Mouse (Mus musculus) heart, postnatal 0 days (tissue): ENCODE results near the gene Sntg2. TPM values are rescaled to one million over a fixed set of nuclear protein-coding genes. Genes with fewer than 3 reads are reported as not detected.

Experiments used
- ATAC-seq: fragments of 200-750 bp; cut with Nextera tagmentation; 2 replicates; pipeline ENCODE4 v1.8.0; 2017; ENCODE audit warnings: low read depth, moderate number of reproducible peaks, moderate library complexity; ENCODE audit not compliant: insufficient read depth
- DNase-seq: peaks from one replicate; pipeline ENCODE4 v3.0.0-alpha.2; 2016; ENCODE audit warnings: low spot score
- H3K27ac ChIP-seq: fragments of 300-500 bp; sonication (generic); 2 replicates; pipeline ENCODE4 v1.5.1; 2014; ENCODE audit warnings: low read depth, mild to moderate bottlenecking
- H3K27me3 ChIP-seq: fragments of 300-500 bp; sonication (generic); 2 replicates; pipeline ENCODE4 v1.6.1; 2014; ENCODE audit warnings: low read length, mixed read lengths; ENCODE audit not compliant: control insufficient read depth, insufficient read depth
- H3K36me3 ChIP-seq: fragments of 300-500 bp; sonication (generic); replicated peaks from 2 replicates; pipeline ENCODE4 v1.6.1; 2014; ENCODE audit warnings: low read length, mixed read lengths; ENCODE audit not compliant: control insufficient read depth, insufficient read depth
- H3K4me1 ChIP-seq: fragments of 300-500 bp; sonication (generic); 2 replicates; pipeline ENCODE4 v1.6.1; 2014; ENCODE audit warnings: antibody characterized with exemption; ENCODE audit not compliant: control insufficient read depth, insufficient read depth
- H3K4me2 ChIP-seq: fragments of 300-500 bp; sonication (generic); 2 replicates; pipeline ENCODE4 v1.6.1; 2014; ENCODE audit warnings: low read depth, mild to moderate bottlenecking, low read length, moderate library complexity
- H3K4me3 ChIP-seq: fragments of 300-500 bp; sonication (generic); 2 replicates; pipeline ENCODE4 v1.5.1; 2014; ENCODE audit warnings: low read depth, low read length
- H3K9ac ChIP-seq: fragments of 300-500 bp; sonication (generic); replicated peaks from 2 replicates; pipeline ENCODE4 v1.6.1; 2014; ENCODE audit warnings: low read depth, low read length, mixed read lengths
- H3K9me3 ChIP-seq: fragments of 300-500 bp; sonication (generic); replicated peaks from 2 replicates; pipeline ENCODE4 v1.6.1; 2016; ENCODE audit warnings: low read length; ENCODE audit not compliant: control insufficient read depth
- CTCF ChIP-seq: IDR thresholded peaks from 2 replicates; pipeline ENCODE4 v1.5.1; 2016; ENCODE audit warnings: antibody characterized with exemption, control low read depth, low read depth
- EP300 ChIP-seq: IDR thresholded peaks from 2 replicates; pipeline ENCODE4 v1.6.1; 2016; ENCODE audit warnings: antibody characterized with exemption, low read depth
- WGBS: fragments of 180-500 bp; shearing (Covaris S2); extraction: QIAGEN DNeasy Blood & Tissue Kit; methylation state at CpG from one replicate; pipeline ENCODE4 v1.1.7; 2014; 5-methylcytosine and 5-hydroxymethylcytosine counted together
- polyA plus RNA-seq: library from polyadenylated mRNA; unstranded; fragments of >200 nt; fragmentation: Nextera tagmentation; extraction: Ambion mirVana; gene quantifications from 2 replicates; pipeline ENCODE4 v1.2.1, GENCODE M21; 2015
- total RNA-seq: library from RNA; depleted of rRNA; stranded (reverse); fragments of >200 nt; gene quantifications from 2 replicates; pipeline ENCODE4 v1.2.3, GENCODE M21; 2014; ENCODE audit warnings: low replicate concordance; rRNA removed

Sntg2 gene
- total RNA-seq = 4.1 and 13.9 TPM in 2 replicates
- polyA plus RNA-seq = 2.8 TPM in 2 replicates

- Histone ChIP-seq H3K27ac (no peak within 1 kb of the TSS), H3K4me1 (peaks cover 5% of the 10 kb centered on the region; the same call in 1 of the 2 replicates), H3K4me2 (peak within 1 kb of the TSS; percentile 79), H3K27me3 (no peaks in the 10 kb centered on the region), H3K9me3 (no peaks in the 10 kb centered on the region), H3K4me3 (peak within 1 kb of the TSS; percentile 48), H3K9ac (peak within 1 kb of the TSS; percentile 22; the same call in 1 of the 2 replicates), H3K36me3 (no peaks in the 10 kb centered on the region)
- under 1% methylated on average over 35 of the region's 39 CpGs for WGBS
- peak; percentile 77 for DNase-seq
- TF ChIP-seq CTCF (peak; percentile 33), EP300 (no peak)
- peak; percentile 97 for ATAC-seq
Observed at GRCm38 (mm10) chr12:30372933-30373501, at the start of gene Sntg2. Gene Sntg2, minus strand, starts transcription at chr12:30373375.

- no peak for TF ChIP-seq CTCF
- no peaks in the 10 kb centered on the region for H3K4me1 ChIP-seq
- H3K9me3 ChIP-seq = no peaks in the 10 kb centered on the region
- 87% methylated on average over 8 of the region's 8 CpGs for WGBS
- no peak for ATAC-seq
- H3K9ac ChIP-seq = no peak overlapping the region
- no peak overlapping the region for H3K27ac ChIP-seq
- H3K27me3 ChIP-seq = no peaks in the 10 kb centered on the region
- DNase-seq = no peak
- no peak overlapping the region for H3K4me3 ChIP-seq
- H3K36me3 ChIP-seq = no peaks in the 10 kb centered on the region
- H3K4me2 ChIP-seq = no peak overlapping the region
Observed at GRCm38 (mm10) chr12:30416547-30416946, 43.4 kb upstream of the Sntg2 start.

GRCm38 (mm10) chr12:30415981-30416380 lies 42.8 kb upstream of the Sntg2 start:
- Histone ChIP-seq H3K9me3 (no peaks in the 10 kb centered on the region), H3K4me3 (no peak overlapping the region), H3K4me1 (no peaks in the 10 kb centered on the region), H3K36me3 (no peaks in the 10 kb centered on the region), H3K27ac (no peak overlapping the region), H3K4me2 (no peak overlapping the region), H3K9ac (no peak overlapping the region), H3K27me3 (no peaks in the 10 kb centered on the region)
- DNase-seq (no peak), ATAC-seq (no peak)
- no peak for TF ChIP-seq EP300
- TF ChIP-seq CTCF = no peak
- WGBS = 70% methylated on average over 6 of the region's 6 CpGs

- Histone ChIP-seq H3K4me2 (no peak overlapping the region), H3K9me3 (no peaks in the 10 kb centered on the region), H3K27me3 (no peaks in the 10 kb centered on the region), H3K4me1 (no peaks in the 10 kb centered on the region), H3K27ac (no peak overlapping the region), H3K4me3 (no peak overlapping the region), H3K9ac (no peak overlapping the region), H3K36me3 (no peaks in the 10 kb centered on the region)
- TF ChIP-seq EP300 = no peak
- TF ChIP-seq CTCF = no peak
- no peak for ATAC-seq
- no peak for DNase-seq
Observed at GRCm38 (mm10) chr12:30402651-30403050, 29.5 kb upstream of the Sntg2 start.

- TF ChIP-seq CTCF (no peak), EP300 (no peak)
- Histone ChIP-seq H3K36me3 (no peaks in the 10 kb centered on the region), H3K9ac (no peak overlapping the region), H3K4me3 (no peak overlapping the region), H3K27me3 (no peaks in the 10 kb centered on the region), H3K4me1 (no peaks in the 10 kb centered on the region), H3K27ac (no peak overlapping the region), H3K9me3 (no peaks in the 10 kb centered on the region), H3K4me2 (no peak overlapping the region)
- WGBS = 70% methylated on average over 2 of the region's 2 CpGs
- DNase-seq (no peak), ATAC-seq (no peak)
Observed at GRCm38 (mm10) chr12:30400531-30400930, 27.4 kb upstream of the Sntg2 start.

- no peak for TF ChIP-seq EP300
- TF ChIP-seq CTCF = no peak
- H3K4me1 ChIP-seq = no peaks in the 10 kb centered on the region
- H3K9ac ChIP-seq = no peak overlapping the region
- no peak for DNase-seq
- H3K27me3 ChIP-seq = no peaks in the 10 kb centered on the region
- no peak for ATAC-seq
- WGBS = 76% methylated on average over 2 of the region's 2 CpGs
- no peak overlapping the region for H3K27ac ChIP-seq
- H3K9me3 ChIP-seq = no peaks in the 10 kb centered on the region
- no peak overlapping the region for H3K4me2 ChIP-seq
- no peaks in the 10 kb centered on the region for H3K36me3 ChIP-seq
- no peak overlapping the region for H3K4me3 ChIP-seq
Observed at GRCm38 (mm10) chr12:30400114-30400513, 26.9 kb upstream of the Sntg2 start.
